ENCODE assay signal across 8 mouse cellular contexts in the genomic region with DNA sequence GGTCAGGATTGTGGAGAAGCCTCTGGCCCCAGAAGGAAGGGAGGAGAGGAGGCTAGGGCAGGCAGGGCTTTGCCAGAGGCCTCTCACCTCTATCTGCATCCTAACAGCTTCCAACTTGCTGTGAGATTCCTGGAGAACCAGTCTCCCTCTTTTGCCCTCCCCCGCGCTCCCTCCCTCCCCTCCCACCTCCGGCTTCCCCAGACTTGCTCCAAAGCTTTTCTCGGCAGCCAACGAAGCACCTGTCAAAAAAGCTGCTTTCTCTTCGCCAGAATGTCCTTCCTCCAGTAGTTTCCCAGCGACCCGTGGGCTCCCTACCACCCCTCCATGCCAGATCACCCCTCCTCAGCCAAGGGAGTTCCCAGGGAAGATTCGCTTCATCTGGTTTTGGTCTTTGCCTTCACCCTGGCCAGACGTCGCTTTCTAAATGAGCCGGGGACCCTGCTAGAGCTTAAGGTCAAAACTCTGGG. TPM values are rescaled to one million over a fixed set of nuclear protein-coding genes. Genes with fewer than 3 reads are reported as not detected.
A peak's percentile ranks its signal among the peaks of the same experiment; 100 is the strongest.
DNase-seq lines count a peak whose midpoint lies in the region; ATAC-seq and TF ChIP-seq lines count a peak whose summit lies in the region.

No protein-coding gene starts in this region.

- ATAC-seq in frontal cortex, adult (ENCODE audit: low TSS enrichment): peak; percentile 31
- no peak for ATAC-seq in hindbrain, postnatal 0 days
- ATAC-seq in liver, embryonic 15.5 days (ENCODE audit: insufficient read depth): no peak

- H3K4me3 ChIP-seq in hindbrain, postnatal 0 days (ENCODE audit: low read length): peak overlapping the region; percentile 81
- H3K4me3 ChIP-seq in liver, embryonic 15.5 days (replicated peaks): peak overlapping the region; percentile 53

- H3K36me3 ChIP-seq in hindbrain, postnatal 0 days (ENCODE audit: insufficient read depth, low read length): no peaks in the 10 kb centered on the region
- no peaks in the 10 kb centered on the region for H3K36me3 ChIP-seq in liver, embryonic 15.5 days (replicated peaks)

- H3K27ac ChIP-seq in hindbrain, postnatal 0 days: peak overlapping the region; percentile 56
- no peak overlapping the region for H3K27ac ChIP-seq in liver, embryonic 15.5 days (replicated peaks)

- WGBS in hindbrain, postnatal 0 days: under 1% methylated on average over 11 of the region's 12 CpGs
- WGBS in liver, embryonic 15.5 days (ENCODE audit: insufficient replicate concordance): 4% methylated on average over 12 of the region's 12 CpGs

- no peaks in the 10 kb centered on the region for H3K27me3 ChIP-seq in hindbrain, postnatal 0 days (ENCODE audit: insufficient read depth, low read length)
- peaks cover 49% of the 10 kb centered on the region for H3K27me3 ChIP-seq in liver, embryonic 15.5 days

- peak overlapping the region; percentile 85 for H3K4me2 ChIP-seq in hindbrain, postnatal 0 days (ENCODE audit: low read depth, low read length)
- H3K4me2 ChIP-seq in liver, embryonic 15.5 days: peak overlapping the region; percentile 52

- DNase-seq in frontal cortex, postnatal 14 days (ENCODE audit: low spot score in 2 of 2): no peak
- peak; percentile 42 for DNase-seq in R1 (ENCODE audit: low read depth, low spot score)
- DNase-seq in hindbrain, postnatal 0 days (ENCODE audit: low spot score): peak; percentile 33
- no peak for DNase-seq in gastrocnemius, adult 18-20 months (ENCODE audit: low spot score)
- no peak for DNase-seq in urinary bladder, postnatal 14 days (ENCODE audit: low spot score)
- no peak for DNase-seq in layer of hippocampus, postnatal 25 days (ENCODE audit: extremely low spot score in 1 of 2, low spot score in 1 of 2)

- TF ChIP-seq CTCF in hindbrain, postnatal 0 days (IDR thresholded peaks at IDR 0.05; ENCODE audit: low read depth): no peak

- no peaks in the 10 kb centered on the region for H3K9me3 ChIP-seq in hindbrain, postnatal 0 days (ENCODE audit: low read length)
- no peaks in the 10 kb centered on the region for H3K9me3 ChIP-seq in liver, embryonic 15.5 days (replicated peaks)

- H3K9ac ChIP-seq in hindbrain, postnatal 0 days (replicated peaks; ENCODE audit: low read length): peak overlapping the region; percentile 77
- H3K9ac ChIP-seq in liver, embryonic 15.5 days: no peak overlapping the region

- 0 out of 2 replicates have a peak, but pooled peaks cover 10% of the 10 kb centered on the region for H3K4me1 ChIP-seq in hindbrain, postnatal 0 days (ENCODE audit: insufficient read depth, low read length)
- peaks cover 3% of the 10 kb centered on the region; the same call in 1 of the 2 replicates for H3K4me1 ChIP-seq in liver, embryonic 15.5 days (replicated peaks)

RNA-seq across cellular contexts. Expression of a gene that starts 1.0 kb away (rescaled TPM):
- 17.8 and 20.4 TPM in 2 replicates for total RNA-seq in hindbrain, postnatal 0 days (2014; rRNA removed)
- polyA plus RNA-seq in hindbrain, postnatal 0 days (2015; fragmentation: Nextera tagmentation; extraction: Ambion mirVana): 8.6 and 9.0 TPM in 2 replicates
- 2.0 and 2.8 TPM in 2 replicates for polyA plus RNA-seq in liver, embryonic 15.5 days (2015; fragmentation: Nextera tagmentation; extraction: Ambion mirVana)
- total RNA-seq in gastrocnemius, adult 18-20 months (2021): under 1 TPM; 0.07 to 0.25 TPM
- total RNA-seq in layer of hippocampus, postnatal 25 days (2021): 100 to 1,000 TPM; 101 to 122 TPM

Comparison
In these comparisons a context has a peak if more than half of its experiments do, and no peak if none do; other contexts are left out.
1. DNase-seq: peak in R1 (single experiment) and hindbrain, postnatal 0 days (single experiment); none in frontal cortex, postnatal 14 days (0 of 2), gastrocnemius, adult 18-20 months (single experiment), urinary bladder, postnatal 14 days (single experiment) and layer of hippocampus, postnatal 25 days (0 of 2).
2. RNA of a gene that starts 1.0 kb away (total RNA-seq): 101 to 122 TPM in layer of hippocampus, postnatal 25 days and 17.8 to 20.4 TPM in hindbrain, postnatal 0 days; 0.07 to 0.25 TPM in gastrocnemius, adult 18-20 months; every median in the first group is over 10 times any median in the second.